Mouse (Mus musculus) c-Kit-positive CD71-positive TER-119-negative erythroid progenitor cells, embryonic 14.5 days (primary cell): Measurements from ENCODE around the gene Hist3h2a.
"Not testable (repeated sequence)": the region's sequence is repeated elsewhere in the genome, so short reads cannot be mapped to it uniquely, and the experiment has no call there.

ENCODE experiments used
- DNase-seq: peaks from one replicate; pipeline ENCODE4 v3.0.0-alpha.2; 2013; ENCODE audit warnings: low read depth

The Hist3h2a gene

DNA sequence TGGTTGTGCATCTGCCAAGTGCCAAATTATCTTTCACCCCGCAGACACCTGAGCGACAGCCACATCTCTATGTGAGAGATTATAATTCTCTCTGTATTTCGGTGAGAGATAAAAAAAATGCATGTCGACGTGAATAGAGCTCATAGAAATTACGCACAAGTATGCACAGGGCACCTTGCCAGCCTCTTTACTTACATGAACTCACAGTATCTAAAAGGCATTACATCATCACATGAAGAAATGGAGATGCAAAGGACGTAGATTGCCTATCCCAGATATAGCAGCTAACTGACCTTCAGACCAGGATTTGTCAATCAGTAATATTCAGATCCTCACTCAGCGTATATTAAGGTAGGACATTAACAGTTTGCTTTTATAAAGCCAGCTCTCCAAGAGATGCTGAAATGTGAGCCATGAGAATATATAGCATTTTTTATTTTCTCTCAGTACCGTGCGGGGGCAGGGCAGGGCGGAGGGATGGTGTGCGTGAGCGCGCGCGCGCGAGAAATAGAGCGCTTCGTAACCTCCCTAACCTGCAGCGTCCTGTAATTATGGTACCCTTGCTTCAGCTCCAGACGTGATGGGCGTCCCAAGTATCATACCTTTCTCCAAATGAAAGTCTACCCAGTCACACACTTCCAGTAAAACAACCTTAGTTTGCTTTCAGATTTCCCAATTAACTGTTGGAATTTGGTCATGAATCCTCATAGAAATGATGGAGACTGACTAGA is 6.5 kb upstream of the Hist3h2a start:
- no peak for DNase-seq

DNA sequence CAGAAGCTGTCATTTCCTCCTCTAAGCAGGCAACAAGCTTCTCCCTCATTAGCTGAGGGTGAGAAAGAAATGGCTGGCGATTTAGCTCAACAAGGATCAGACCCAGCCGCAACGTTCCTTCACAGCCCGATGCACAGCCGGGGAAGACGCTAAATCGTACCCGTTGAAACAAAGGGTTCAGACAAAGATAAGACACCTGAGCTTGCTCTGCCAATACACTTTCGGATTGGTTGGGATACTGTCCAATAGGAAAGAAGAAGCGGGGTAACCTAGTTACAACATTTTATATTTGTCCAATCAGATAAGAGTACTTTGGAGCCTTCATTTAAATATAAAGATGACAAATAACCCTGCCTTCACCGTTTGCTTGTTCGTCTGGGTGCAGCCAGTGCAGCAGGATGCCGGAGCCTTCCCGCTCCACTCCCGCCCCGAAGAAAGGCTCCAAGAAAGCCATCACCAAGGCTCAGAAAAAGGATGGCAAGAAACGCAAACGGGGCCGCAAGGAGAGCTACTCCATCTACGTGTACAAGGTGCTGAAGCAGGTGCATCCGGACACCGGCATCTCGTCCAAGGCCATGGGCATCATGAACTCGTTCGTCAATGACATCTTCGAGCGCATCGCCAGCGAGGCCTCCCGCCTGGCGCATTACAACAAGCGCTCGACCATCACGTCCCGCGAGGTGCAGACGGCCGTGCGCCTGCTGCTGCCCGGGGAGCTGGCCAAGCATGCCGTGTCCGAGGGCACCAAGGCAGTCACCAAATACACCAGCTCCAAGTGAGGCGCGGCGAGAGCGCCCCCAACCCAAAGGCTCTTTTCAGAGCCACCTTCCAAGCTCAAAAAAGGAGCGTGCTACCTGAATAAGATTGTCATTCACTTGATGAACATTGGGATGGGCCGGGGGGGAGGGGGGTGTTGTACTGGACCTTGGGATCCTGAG is 5.7 kb upstream of the Hist3h2a start, which contains the start of gene Hist3h2ba:
Hist3h2ba (plus strand) TSS at position 379 of the 938 bp plus-strand sequence.
- DNase-seq: peak; percentile 56

DNA sequence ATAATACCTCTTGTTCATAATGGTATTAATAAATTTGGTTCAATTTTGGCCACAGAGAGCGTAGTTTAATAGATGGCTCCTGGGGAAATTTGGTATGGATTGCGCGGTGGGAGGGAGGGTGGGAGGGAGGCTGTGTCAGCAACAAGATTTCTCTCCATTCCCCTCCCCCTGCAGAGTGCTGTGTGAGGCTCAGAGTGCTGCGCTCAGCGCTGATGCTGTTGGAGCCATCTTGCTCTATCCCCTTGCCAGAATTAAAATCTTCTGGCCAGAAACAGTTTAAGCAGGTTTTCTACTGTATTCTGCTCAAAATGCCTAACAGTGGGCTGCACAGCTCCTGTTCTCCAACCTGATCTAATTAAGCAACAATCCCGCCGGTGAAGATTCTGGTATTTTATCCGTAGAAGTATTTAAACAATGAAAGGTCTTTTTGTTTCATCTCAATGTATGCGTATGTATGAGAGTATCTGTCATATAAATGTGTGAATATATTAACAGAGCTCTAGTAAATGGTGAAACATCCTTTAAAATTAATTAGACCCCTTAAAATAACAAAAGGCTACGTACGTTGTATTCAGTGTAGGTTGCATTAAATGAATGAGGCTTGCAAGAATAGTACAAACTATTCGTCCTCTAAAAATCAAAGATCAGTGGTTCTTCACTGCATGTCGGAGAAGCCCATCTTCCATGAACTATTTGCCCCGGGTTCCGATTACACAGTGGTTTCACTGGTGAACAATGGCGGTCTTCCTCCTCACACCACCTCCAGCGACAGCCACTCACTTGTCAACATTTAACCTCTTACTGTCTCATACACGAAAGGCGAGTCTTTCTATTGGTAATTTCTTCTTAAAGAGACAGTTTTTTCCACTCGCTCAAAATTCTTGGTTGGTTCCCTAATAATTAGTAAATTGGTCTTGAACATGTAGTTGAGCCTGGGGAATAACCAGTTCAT is 4.7 kb upstream of the Hist3h2a start:
- DNase-seq: no peak

DNA sequence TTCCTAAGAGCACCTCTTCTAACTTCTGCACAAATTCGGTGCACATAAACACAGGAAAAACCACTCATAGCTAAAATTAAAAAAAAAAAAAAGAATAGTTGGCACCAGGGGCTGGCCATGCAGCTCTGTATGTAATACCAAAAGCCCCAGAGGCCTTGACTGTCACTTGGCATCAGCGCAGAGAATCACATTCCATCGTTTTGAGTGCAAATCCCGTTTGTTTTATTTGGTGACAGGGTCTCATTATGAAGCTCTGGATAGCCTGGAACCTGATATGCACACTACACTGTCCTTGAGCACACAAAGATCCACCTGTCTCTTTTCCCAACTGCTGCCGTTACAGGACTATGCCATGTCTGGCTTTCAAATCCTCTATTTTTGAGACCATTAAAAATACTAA is 3.3 kb upstream of the Hist3h2a start:
- no peak for DNase-seq

DNA sequence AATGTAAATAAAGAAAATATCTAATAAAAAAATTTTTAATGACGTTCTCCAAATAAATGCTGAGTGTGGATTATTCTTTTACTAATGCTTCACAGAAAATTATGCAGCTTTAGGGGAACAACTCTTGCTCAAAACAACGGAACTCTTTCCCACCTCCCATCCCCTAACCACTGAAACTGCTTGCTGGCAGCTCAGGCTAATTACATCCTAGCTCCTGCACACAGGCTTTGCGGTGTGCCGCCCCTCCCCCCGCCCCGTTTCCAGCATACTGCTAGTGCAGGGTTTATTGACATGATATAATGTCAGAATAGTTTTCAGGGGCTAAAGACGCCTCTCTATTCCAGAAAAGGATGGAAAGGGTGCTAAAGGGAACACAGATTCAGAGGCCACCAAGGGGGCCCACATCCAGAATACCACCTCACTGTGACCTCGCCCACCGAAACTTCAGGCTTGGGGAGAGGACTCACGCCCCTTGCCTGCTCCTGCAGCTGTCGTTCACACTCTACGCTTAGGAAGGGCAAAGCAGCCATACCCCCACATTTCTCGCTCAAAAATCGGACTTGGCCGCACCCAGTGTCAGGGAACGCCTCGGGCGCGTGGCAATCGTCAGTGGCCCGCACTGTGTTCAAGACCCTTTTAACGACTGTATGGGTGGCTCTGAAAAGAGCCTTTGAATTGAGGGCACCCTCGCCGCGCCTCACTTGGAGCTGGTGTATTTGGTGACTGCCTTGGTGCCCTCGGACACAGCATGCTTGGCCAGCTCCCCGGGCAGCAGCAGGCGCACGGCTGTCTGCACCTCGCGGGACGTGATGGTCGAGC is 925 bp upstream of the Hist3h2a start:
- DNase-seq: peak; percentile 33

DNA sequence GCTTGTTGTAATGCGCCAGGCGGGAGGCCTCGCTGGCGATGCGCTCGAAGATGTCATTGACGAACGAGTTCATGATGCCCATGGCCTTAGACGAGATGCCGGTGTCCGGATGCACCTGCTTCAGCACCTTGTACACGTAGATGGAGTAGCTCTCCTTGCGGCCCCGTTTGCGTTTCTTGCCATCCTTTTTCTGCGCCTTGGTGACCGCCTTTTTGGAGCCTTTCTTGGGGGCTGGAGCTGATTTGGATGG is 390 bp upstream of the Hist3h2a start:
- DNase-seq: not testable (repeated sequence)

DNA sequence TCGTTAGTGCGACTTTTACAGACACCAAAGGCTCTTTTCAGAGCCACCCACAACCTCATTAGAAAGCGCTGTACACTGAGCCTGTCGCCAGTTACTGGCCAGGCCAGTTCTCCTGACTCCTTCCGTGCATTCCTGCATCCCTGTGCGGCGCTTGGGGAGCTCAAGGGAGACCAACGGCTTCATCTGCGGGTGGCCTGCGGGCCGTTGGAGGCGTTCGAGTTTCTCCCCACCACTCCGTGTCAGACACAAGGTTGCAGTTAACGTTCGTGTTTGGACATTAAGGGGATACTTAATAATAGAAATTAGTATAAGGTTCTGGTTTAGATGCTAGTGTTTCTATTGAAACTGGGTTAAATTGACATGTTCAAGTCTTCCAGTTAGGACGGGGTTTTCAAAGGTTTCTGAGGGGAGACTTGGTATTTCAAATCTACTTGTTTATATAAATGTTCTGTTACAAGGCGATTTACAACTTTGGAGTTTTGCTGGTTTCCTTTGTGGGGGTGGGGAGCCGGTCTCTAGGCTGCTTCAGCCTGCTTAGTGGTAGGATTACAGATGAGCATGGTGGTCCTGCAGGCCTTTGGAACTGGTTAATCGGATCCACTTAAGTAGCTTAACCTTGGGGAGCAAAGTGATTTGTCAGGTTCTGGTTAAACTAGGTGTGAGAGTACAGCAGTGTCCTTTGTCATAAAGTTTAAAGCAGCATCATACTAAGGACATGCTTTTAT is 820 bp downstream of the Hist3h2a start:
- DNase-seq: peak; percentile 27

DNA sequence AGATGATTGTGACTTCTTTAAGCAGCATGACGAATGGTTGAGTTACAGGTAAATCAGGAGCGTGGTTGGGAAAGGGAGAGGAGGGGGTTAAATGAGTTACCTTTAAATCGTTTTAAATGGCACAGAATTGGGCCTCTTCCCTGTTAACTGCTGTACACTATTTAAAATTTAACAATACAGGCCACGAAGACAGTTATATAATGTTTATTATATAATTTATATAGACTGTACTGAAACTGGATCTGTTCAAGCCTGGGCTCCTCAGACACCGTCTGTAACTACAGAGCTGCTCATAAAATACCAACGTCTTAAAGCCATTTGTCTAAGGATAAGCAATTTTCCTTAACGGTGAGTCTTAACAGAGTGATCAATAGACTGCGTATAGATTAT is 1.4 kb downstream of the Hist3h2a start:
- DNase-seq: no peak

DNA sequence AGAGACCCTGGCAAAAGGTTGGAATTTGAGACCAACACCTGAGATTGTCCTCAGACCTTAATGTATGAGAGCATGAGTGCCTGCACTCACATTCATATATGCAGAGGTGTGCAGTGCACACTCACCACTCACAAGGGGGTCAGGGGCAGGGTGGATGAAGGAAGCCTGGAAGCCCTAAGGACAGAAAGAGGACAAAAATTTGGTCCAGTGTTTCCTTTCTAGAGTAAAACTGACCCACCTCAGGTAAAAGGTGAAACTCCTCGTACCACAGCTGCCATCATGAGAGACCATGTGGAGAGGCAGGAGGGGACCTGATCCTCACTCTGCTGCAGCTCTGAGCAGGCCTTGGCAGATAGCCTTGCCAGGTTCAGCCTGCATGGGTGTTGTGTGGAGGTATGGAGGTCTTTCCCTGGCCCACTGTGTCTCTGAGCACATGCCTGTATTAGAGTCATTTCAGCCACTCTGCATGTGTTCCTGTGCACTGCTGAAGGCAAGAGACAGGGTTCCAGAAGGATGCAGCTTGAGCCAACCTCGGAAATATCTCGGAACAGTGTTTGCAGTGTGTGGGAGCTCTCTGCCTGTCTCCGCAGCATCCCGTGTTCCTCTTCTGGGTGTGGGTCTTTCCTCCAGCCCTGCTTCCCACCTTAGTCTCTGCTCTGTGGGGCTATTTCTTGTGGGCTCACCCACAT is 2.9 kb downstream of the Hist3h2a start:
- DNase-seq: no peak

DNA sequence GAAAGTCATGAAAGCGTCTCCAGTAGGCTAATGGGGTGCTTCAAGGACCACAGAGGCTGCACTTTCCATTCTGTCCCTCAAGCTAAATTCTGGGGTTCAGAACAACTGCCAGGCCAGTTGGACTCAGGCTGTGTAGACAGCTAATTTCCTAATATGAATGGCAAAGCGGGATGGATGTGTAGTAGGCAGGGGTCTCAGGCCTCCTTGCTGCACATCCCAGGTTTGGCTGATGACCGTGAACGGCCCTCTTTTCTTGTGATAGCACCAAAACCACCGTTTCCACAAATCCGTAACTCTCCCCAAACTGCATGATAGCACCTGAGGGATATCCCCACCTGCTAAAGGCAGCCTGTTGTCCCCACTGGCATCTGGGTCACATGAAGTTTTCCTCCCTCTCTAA is 4.1 kb downstream of the Hist3h2a start:
- DNase-seq: no peak

DNA sequence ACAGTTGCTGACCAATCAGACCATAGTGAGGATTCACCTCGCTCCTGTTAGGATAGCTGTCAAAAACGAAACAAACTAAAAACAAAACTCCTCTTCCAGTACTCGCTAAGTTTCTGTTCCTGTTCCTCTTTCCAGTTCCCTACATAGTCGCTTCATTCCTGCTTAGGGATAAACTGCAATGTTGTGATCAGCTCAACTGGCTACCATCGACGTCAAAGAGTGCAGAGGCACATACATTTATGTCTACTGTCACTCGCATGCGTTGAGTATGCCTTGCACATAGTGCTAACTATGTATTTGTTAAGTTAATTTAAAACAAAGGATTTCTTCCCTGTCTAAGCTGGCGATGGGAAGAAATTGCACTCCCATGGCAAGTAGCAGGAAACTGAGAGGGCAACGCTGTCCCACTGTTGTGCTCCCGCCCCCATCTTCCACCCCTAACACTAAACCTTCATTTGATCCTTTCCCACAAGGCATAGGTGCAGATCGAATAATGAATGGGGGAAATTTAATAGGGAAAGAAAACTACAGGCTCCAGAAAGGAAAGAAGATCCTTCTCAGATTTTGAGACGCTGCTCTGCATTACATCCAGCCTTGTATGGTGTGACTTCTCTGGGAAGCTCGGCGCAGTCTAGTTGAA is 4.8 kb downstream of the Hist3h2a start:
- DNase-seq: no peak

DNA sequence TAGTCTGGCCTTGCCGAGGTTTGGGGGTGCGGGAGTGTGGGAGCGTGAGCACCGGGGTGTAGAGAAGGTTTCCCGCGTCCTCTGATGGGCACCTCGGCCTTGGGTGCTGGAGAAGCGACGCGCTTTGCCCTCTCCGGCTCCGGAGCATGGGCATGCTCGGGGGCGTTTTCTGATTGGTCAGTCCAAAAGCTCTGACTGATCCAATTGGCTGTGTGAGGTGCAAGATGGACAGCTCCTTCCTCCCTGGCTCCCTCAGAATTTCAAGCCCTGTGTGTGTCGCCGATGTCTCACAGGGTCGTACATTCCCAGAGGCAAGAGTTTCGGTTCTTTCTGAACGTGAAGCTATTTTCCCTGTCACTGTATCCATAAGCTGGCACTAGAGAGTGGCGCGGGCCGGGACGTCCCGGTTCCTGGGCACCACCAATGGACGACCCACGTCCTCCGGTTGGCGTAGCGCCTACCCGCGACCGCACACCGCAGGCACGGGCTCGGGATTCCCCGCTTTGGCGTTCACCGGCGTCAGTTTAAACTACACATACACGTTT is 5.5 kb downstream of the Hist3h2a start:
- peak; percentile 85 for DNase-seq

DNA sequence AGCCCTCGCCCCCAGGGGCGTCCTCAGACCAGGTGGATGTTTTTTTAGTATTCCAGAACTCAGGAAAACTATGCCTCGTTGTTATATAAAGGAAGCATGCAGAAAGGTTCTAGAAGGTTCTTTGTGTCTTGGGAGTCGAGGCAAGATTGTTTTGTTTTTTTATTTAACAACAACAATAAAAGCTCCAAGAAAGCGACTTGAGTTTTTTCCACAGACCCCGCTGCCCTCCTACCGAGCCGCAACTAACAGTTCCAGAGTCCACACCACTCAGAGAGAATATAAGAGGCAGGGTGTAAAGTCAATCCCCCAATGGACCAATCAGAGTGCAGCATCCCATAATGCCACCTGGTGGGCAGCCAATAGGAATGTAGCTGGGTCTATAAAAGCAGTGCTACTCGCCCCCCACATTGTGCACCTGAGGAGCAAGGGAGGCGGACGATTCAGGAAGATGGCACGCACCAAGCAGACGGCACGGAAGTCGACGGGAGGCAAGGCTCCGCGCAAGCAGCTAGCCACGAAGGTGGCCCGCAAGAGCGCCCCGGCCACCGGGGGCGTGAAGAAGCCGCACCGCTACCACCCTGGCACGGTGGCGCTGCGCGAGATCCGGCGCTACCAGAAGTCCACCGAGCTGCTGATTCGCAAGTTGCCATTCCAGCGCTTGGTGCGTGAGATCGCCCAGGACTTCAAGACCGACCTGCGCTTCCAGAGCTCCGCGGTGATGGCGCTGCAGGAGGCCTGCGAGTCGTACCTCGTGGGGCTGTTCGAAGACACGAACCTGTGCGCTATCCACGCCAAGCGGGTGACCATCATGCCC is 7.1 kb downstream of the Hist3h2a start:
- DNase-seq: no peak

DNA sequence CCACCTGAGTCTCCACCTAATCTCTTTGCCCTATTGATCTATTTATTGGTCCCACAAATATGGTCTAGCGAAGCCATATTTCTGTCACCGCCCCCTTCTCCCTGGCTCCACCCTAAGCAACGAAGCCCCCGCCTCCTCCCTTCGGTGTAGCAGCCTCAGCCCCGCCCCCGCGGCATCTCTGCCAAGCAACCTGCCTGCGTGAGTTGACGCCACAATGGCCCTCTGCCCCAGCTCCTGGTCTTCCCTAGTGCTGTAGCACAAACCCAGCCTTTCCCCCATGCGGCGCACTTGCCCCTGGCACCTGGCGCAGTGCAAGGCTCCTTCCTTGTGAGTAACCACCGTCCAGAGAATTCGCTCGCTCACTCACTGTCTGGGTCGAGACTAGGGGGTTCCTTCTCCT is 9.1 kb downstream of the Hist3h2a start:
- no peak for DNase-seq

DNA sequence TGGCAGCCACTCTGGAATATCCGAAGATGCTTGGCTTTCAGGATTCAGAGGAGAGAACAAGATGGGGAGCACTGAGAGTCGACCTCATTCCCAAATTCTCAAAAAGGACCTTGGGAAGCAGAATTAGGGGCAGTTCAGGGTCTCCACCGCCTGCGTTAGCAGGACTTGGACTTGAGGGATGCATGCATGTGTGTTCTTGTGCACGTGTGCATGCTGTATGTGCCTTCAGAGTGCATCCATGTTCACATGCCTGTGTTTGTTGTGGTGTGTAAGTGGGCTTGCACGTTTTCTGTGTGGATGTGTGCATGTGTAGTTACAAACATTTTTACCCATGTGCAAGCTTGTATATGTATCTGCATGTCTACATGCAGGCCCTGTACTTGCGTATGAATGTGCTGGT is 9.7 kb downstream of the Hist3h2a start:
- no peak for DNase-seq

DNA sequence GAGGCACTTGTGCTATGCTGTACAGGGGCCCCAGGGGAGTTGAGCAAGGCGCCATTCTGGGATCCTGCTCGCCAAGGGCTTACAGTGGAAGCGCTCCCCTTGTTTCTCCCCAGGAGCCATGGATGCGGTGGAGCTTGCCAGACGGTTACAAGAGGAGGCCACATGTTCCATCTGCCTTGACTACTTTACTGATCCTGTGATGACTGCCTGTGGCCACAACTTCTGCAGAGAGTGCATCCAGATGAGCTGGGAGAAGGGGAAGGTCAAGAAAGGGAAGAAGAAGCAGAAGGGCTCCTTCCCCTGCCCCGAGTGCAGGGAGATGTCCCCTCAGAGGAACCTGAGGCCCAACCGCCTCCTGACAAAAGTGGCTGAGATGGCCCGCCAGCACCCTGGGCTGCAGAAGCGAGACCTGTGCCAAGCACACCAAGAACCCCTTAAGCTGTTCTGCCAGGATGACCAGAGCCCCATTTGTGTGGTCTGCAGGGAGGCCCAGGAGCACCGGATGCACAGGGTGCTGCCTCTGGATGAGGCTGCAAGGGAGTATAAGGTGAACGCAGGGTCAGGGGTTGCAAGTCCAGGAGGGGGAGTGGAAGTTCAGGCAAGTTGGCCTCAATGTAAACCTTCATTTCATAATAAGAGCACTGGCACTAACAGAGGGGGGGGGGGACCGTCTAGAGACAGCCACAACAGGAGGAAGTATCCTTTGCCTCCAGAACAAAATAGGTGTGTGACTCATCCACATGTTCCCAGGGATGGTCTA is 10.7 kb downstream of the Hist3h2a start:
- no peak for DNase-seq

DNA sequence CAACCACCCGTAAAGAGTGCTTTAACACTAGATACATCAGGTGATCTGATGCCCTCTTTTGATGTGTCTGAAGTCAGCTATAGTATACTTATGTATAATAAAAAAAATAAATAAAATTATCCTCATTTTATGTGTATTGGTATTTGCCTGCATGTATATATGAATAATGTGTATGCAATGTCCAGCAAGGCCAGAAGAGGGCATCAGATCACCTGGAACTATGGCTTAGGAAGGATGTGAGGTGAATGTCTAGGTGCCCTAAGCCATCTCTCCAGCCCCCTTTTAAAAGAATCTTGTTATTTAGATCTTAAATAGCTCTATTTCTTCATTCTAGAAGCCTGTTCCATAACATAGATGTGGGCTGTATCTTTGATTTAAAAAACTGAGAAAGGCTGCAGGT is 12.9 kb downstream of the Hist3h2a start:
- DNase-seq: peak; percentile 43

DNA sequence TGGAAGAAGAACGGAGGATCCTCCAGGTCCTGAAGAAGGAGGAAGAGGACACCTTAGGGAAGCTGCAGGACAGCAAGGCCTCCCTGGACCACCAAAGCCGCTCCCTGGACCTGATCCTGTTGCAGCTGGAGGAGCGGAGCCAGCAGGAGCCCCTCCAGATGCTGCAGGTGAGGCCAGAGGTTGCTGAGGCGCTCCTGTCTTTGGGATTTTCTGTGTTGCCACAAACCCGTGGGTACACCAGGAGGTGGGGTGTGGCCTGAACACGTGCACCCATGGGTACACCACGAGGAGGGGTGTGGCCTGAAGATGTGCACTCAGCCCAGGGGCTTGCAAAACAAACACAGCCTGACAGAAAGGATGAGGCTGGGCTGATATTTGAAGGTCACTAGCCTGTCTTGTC is 14.1 kb downstream of the Hist3h2a start:
- no peak for DNase-seq
